ENCODE assay signal across 9 mouse cellular contexts in the genomic region with DNA sequence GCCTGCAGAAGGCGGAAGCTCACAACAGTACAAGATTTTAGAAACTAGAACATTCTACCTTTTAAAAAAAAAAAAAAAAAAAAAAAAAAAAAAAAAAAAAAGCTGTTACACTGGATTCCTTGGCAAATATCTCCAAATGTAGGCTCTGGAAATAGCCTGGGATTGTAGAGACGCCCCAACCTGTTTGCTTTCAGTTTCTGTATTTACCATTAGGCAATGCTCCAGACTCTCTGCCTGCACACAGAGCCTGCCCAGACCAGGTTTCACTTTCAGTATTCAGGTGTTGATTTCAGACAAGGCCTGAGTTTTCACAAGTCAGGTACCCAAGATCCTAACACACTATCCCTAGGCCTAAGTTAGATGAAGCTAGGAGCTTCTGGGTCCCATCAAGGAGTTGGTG. TPM values are rescaled to one million over a fixed set of nuclear protein-coding genes. Genes with fewer than 3 reads are reported as not detected.
DNase-seq lines count a peak whose midpoint lies in the region; ATAC-seq and TF ChIP-seq lines count a peak whose summit lies in the region.
"Had no signal": no experiment of that assay in that cellular context is flagged by ENCODE, and none has a peak within 500 bp of the region (broad histone marks: within the 10 kb centered on the region; RNA-seq: fewer than 3 reads in every experiment).

No protein-coding gene starts in this region.

- intact Hi-C loops in heart, postnatal 10 days (cut with DNase I) = no loop called here
- intact Hi-C loops in gastrocnemius, postnatal 36 days (cut with DNase I) = no loop called here

- peaks cover 11% of the 10 kb centered on the region for H3K4me1 ChIP-seq in limb, embryonic 14.5 days (ENCODE audit: control insufficient read depth, insufficient read depth, low read length)
- H3K4me1 ChIP-seq in limb, embryonic 10.5 days = peaks cover 53% of the 10 kb centered on the region
- no peaks in the 10 kb centered on the region for H3K4me1 ChIP-seq in midbrain, postnatal 0 days (ENCODE audit: insufficient read depth, low read length)

- H3K4me2 ChIP-seq in limb, embryonic 14.5 days (replicated peaks; ENCODE audit: low read depth, low read length, severe bottlenecking) = no peak overlapping the region
- no peak overlapping the region for H3K4me2 ChIP-seq in midbrain, postnatal 0 days (ENCODE audit: low read depth, low read length, poor library complexity, severe bottlenecking)

- no peaks in the 10 kb centered on the region for H3K27me3 ChIP-seq in limb, embryonic 14.5 days (ENCODE audit: control insufficient read depth, insufficient read depth, low read length)
- no peaks in the 10 kb centered on the region for H3K27me3 ChIP-seq in limb, embryonic 10.5 days (ENCODE audit: low read depth, poor library complexity, severe bottlenecking)
- no peaks in the 10 kb centered on the region for H3K27me3 ChIP-seq in midbrain, postnatal 0 days (ENCODE audit: insufficient read depth, low read length)

- H3K9ac ChIP-seq in limb, embryonic 14.5 days (ENCODE audit: low read depth, low read length, severe bottlenecking) = no peak overlapping the region
- H3K9ac ChIP-seq in midbrain, postnatal 0 days (replicated peaks; ENCODE audit: low read length, poor library complexity, severe bottlenecking) = no peak overlapping the region

- no peak for TF ChIP-seq CTCF in midbrain, postnatal 0 days (IDR thresholded peaks at IDR 0.05)

- peak; percentile 36 for DNase-seq in adrenal gland, adult 2 months
- no peak for DNase-seq in adrenal gland, adult 18-20 months (ENCODE audit: low spot score in 2 of 2)
- DNase-seq in limb, embryonic 14.5 days (ENCODE audit: low spot score) = peak; percentile 22
- DNase-seq in limb, embryonic 10.5 days (ENCODE audit: low spot score) = no peak
- DNase-seq in heart, postnatal 10 days = peak; percentile 47 to 56
- peak; percentile 14 to 26 for DNase-seq in natural killer cell, adult 2 months (ENCODE audit: low spot score in 2 of 2)
- DNase-seq in gastrocnemius, postnatal 36 days = no peak
- no peak for DNase-seq in midbrain, postnatal 0 days (ENCODE audit: low spot score)

- no peaks in the 10 kb centered on the region for H3K36me3 ChIP-seq in limb, embryonic 14.5 days (ENCODE audit: control insufficient read depth, insufficient read depth, low read length)
- H3K36me3 ChIP-seq in limb, embryonic 10.5 days = no peaks in the 10 kb centered on the region
- no peaks in the 10 kb centered on the region for H3K36me3 ChIP-seq in midbrain, postnatal 0 days (ENCODE audit: insufficient read depth, low read length)

- TF ChIP-seq POLR2A in limb, embryonic 14.5 days (IDR thresholded peaks at IDR 0.05; ENCODE audit: borderline replicate concordance, extremely low read depth, insufficient read depth, insufficient read length) = no peak

- no peaks in the 10 kb centered on the region for H3K9me3 ChIP-seq in limb, embryonic 14.5 days (ENCODE audit: control insufficient read depth, low read length)
- no peaks in the 10 kb centered on the region for H3K9me3 ChIP-seq in limb, embryonic 10.5 days (replicated peaks)
- H3K9me3 ChIP-seq in midbrain, postnatal 0 days (ENCODE audit: low read length) = no peaks in the 10 kb centered on the region

- WGBS in limb, embryonic 14.5 days = 81% methylated on average over 2 of the region's 2 CpGs
- 88% methylated on average over 2 of the region's 2 CpGs for WGBS in limb, embryonic 10.5 days
- 88% methylated on average over 2 of the region's 2 CpGs for WGBS in midbrain, postnatal 0 days

- H3K27ac ChIP-seq in limb, embryonic 14.5 days (replicated peaks; ENCODE audit: low read depth, low read length) = no peak overlapping the region
- H3K27ac ChIP-seq in limb, embryonic 10.5 days = no peak overlapping the region
- no peak overlapping the region for H3K27ac ChIP-seq in midbrain, postnatal 0 days (ENCODE audit: low read depth, low read length)

- ATAC-seq in limb, embryonic 14.5 days (ENCODE audit: low FRiP score, low read depth) = no peak
- no peak for ATAC-seq in midbrain, postnatal 0 days (ENCODE audit: low FRiP score)

- no peak overlapping the region for H3K4me3 ChIP-seq in limb, embryonic 14.5 days (replicated peaks; ENCODE audit: low read length)
- no peak overlapping the region for H3K4me3 ChIP-seq in limb, embryonic 10.5 days
- no peak overlapping the region for H3K4me3 ChIP-seq in midbrain, postnatal 0 days (ENCODE audit: low read depth, low read length)

RNA-seq across cellular contexts. Expression of a gene that starts 44.3 kb away (rescaled TPM):
- total RNA-seq in adrenal gland, adult 2 months (2021) = 1 to 10 TPM; 3.0 to 3.8 TPM
- polyA plus RNA-seq in adrenal gland, adult 2 months (2012; rRNA removed) = 32.1 and 38.2 TPM in 2 replicates
- 1 to 10 TPM; 3.7 to 4.1 TPM for total RNA-seq in adrenal gland, adult 18-20 months (2021)
- 13.8 and 18.5 TPM in 2 replicates for polyA plus RNA-seq in limb, embryonic 14.5 days (2012; rRNA removed)
- 16.6 and 17.8 TPM in 2 replicates for polyA plus RNA-seq in limb, embryonic 14.5 days (2014; fragmentation: Nextera tagmentation; extraction: Ambion mirVana)
- polyA plus RNA-seq in limb, embryonic 10.5 days (2016; fragmentation: Nextera tagmentation; extraction: Ambion mirVana) = 3.5 and 4.6 TPM in 2 replicates
- 1 to 10 TPM; 1.2 to 1.5 TPM for total RNA-seq in heart, postnatal 10 days (2021)
- under 1 TPM; 0.51 to 0.52 TPM for total RNA-seq in gastrocnemius, postnatal 36 days (2021)
- 4.1 and 7.9 TPM in 2 replicates for total RNA-seq in midbrain, postnatal 0 days (2014; rRNA removed)
- polyA plus RNA-seq in midbrain, postnatal 0 days (2015; fragmentation: Nextera tagmentation; extraction: Ambion mirVana) = 4.6 and 4.8 TPM in 2 replicates

RNA-seq across cellular contexts. Expression of a gene that starts 47.4 kb away (rescaled TPM):
- total RNA-seq in adrenal gland, adult 2 months (2021) = not detected
- polyA plus RNA-seq in adrenal gland, adult 2 months (2012; rRNA removed) = not detected in 2 replicates
- not detected for total RNA-seq in adrenal gland, adult 18-20 months (2021)
- polyA plus RNA-seq in limb, embryonic 14.5 days (2012; rRNA removed) = not detected in 2 replicates
- not detected in 2 replicates for polyA plus RNA-seq in limb, embryonic 14.5 days (2014; fragmentation: Nextera tagmentation; extraction: Ambion mirVana)
- not detected in 2 replicates for polyA plus RNA-seq in limb, embryonic 10.5 days (2016; fragmentation: Nextera tagmentation; extraction: Ambion mirVana)
- not detected for total RNA-seq in heart, postnatal 10 days (2021)
- total RNA-seq in gastrocnemius, postnatal 36 days (2021) = under 1 TPM in 1 of 2 experiments, not detected in 1; 0.52 TPM
- not detected in 2 replicates for total RNA-seq in midbrain, postnatal 0 days (2014; rRNA removed)
- not detected in 2 replicates for polyA plus RNA-seq in midbrain, postnatal 0 days (2015; fragmentation: Nextera tagmentation; extraction: Ambion mirVana)
- polyA plus RNA-seq: intestine, embryonic 14.5 days had no signal

RNA-seq across cellular contexts. Expression of a gene that starts 49.6 kb away (rescaled TPM):
- total RNA-seq in adrenal gland, adult 2 months (2021) = not detected
- polyA plus RNA-seq in adrenal gland, adult 2 months (2012; rRNA removed) = not detected in 2 replicates
- total RNA-seq in adrenal gland, adult 18-20 months (2021) = not detected
- polyA plus RNA-seq in limb, embryonic 14.5 days (2012; rRNA removed) = not detected in 2 replicates
- not detected in 2 replicates for polyA plus RNA-seq in limb, embryonic 14.5 days (2014; fragmentation: Nextera tagmentation; extraction: Ambion mirVana)
- not detected in 2 replicates for polyA plus RNA-seq in limb, embryonic 10.5 days (2016; fragmentation: Nextera tagmentation; extraction: Ambion mirVana)
- total RNA-seq in heart, postnatal 10 days (2021) = not detected
- not detected for total RNA-seq in gastrocnemius, postnatal 36 days (2021)
- not detected in 2 replicates for total RNA-seq in midbrain, postnatal 0 days (2014; rRNA removed)
- polyA plus RNA-seq in midbrain, postnatal 0 days (2015; fragmentation: Nextera tagmentation; extraction: Ambion mirVana) = not detected in 2 replicates
- polyA plus RNA-seq: intestine, embryonic 14.5 days had no signal

RNA-seq across cellular contexts. Expression of a gene that starts 54.9 kb away (rescaled TPM):
- total RNA-seq in adrenal gland, adult 2 months (2021) = not detected
- polyA plus RNA-seq in adrenal gland, adult 2 months (2012; rRNA removed) = 0.19 TPM in 1 of 2 replicates, not detected in the other
- total RNA-seq in adrenal gland, adult 18-20 months (2021) = not detected
- not detected in 2 replicates for polyA plus RNA-seq in limb, embryonic 14.5 days (2012; rRNA removed)
- polyA plus RNA-seq in limb, embryonic 14.5 days (2014; fragmentation: Nextera tagmentation; extraction: Ambion mirVana) = not detected in 2 replicates
- not detected in 2 replicates for polyA plus RNA-seq in limb, embryonic 10.5 days (2016; fragmentation: Nextera tagmentation; extraction: Ambion mirVana)
- total RNA-seq in heart, postnatal 10 days (2021) = not detected
- not detected for total RNA-seq in gastrocnemius, postnatal 36 days (2021)
- total RNA-seq in midbrain, postnatal 0 days (2014; rRNA removed) = not detected in 2 replicates
- not detected in 2 replicates for polyA plus RNA-seq in midbrain, postnatal 0 days (2015; fragmentation: Nextera tagmentation; extraction: Ambion mirVana)
- polyA plus RNA-seq: intestine, embryonic 14.5 days had no signal

Comparison
In these comparisons a context has a peak if more than half of its experiments do, and no peak if none do; other contexts are left out.
1. DNase-seq: peak in adrenal gland, adult 2 months (single experiment), limb, embryonic 14.5 days (single experiment), heart, postnatal 10 days (2 of 2) and natural killer cell, adult 2 months (2 of 2); none in adrenal gland, adult 18-20 months (0 of 2), limb, embryonic 10.5 days (single experiment), gastrocnemius, postnatal 36 days (0 of 2) and midbrain, postnatal 0 days (single experiment).